Mouse (Mus musculus) cortical plate, adult 2 months (tissue): ENCODE data around the gene Dnase1l1.
A peak's percentile ranks its signal among the peaks of the same experiment; 100 is the strongest.

ENCODE experiments used
- CTCF ChIP-seq: fragments of 200-500 bp; IDR thresholded peaks from 2 replicates; pipeline ENCODE4 v1.5.1; 2011; ENCODE audit warnings: mild to moderate bottlenecking, control low read depth, low read length; ENCODE audit not compliant: insufficient read depth; ENCODE audit errors: extremely low read depth
- POLR2A ChIP-seq: fragments of 200-500 bp; IDR thresholded peaks from 2 replicates; pipeline ENCODE4 v1.6.1; 2011; ENCODE audit warnings: mild to moderate bottlenecking, low read length, control low read depth; ENCODE audit not compliant: insufficient read depth; ENCODE audit errors: extremely low read depth

GRCm38 (mm10) chrX:74328725-74329161, 46.6 kb upstream of the Dnase1l1 start, which contains the start of gene Plxna3:
- TF ChIP-seq CTCF, result no peak
- TF ChIP-seq POLR2A, result 0 out of 2 replicates have a peak, but pooled peaks have one; percentile 17
